Mouse (Mus musculus): ENCODE data around the gene Slc1a3. TPM values are rescaled to one million over a fixed set of nuclear protein-coding genes. Genes with fewer than 3 reads are reported as not detected.
"Not testable (repeated sequence)": the region's sequence is repeated elsewhere in the genome, so short reads cannot be mapped to it uniquely, and the experiment has no call there.

Gene Slc1a3
- total RNA-seq, 2 experiments from 2014 or later: 294 to 295 TPM

DNA sequence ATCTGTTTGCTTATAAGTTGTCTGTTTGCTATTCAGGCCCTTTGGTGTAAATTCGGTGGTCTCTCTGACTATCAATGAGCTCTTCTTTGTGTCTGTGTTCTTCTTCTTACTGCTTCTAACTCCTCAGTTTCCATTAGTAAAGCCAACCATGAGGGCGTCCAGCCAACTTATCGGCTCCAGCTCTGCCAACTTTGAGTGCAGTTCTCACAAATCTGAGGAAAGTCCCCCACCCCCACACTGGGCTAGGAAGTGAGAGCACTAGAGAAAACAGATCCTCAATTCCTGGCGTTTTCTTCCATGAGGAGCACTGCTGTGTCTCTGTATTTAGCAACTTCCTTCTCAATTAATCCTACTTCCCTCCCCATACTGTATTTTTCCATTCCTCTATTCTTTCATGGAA is 4.4 kb downstream of the Slc1a3 start:
- no peak for TF ChIP-seq CTCF (IDR thresholded peaks at IDR 0.05)
- peak overlapping the region; percentile 38; the same call in 1 of the 2 replicates for H3K27ac ChIP-seq
- intact Hi-C loops (cut with DNase I): loop anchor here (5.0 kb wide), 1 partner anchor 74 kb away; no protein-coding TSS in a partner anchor
- no peak overlapping the region for H3K4me3 ChIP-seq
- peak; percentile 25 to 53 for DNase-seq (ENCODE audit: extremely low spot score in 1 of 2, low spot score in 2 of 2)

- intact Hi-C loops (cut with DNase I): loop anchor here (5.0 kb wide), 1 partner anchor 73 kb away; no protein-coding TSS in a partner anchor
- H3K27ac ChIP-seq: not testable (repeated sequence)
Observed at GRCm38 (mm10) chr15:8705560-8705959, 5.0 kb downstream of the Slc1a3 start.

GRCm38 (mm10) chr15:8697976-8698375 is 12.6 kb downstream of the Slc1a3 start:
- DNase-seq (ENCODE audit: extremely low spot score in 1 of 2, low spot score in 2 of 2): no peak
- no peak overlapping the region for H3K27ac ChIP-seq
- intact Hi-C loops (cut with DNase I): loop anchor here (5.0 kb wide), 1 partner anchor 61 kb away; no protein-coding TSS in a partner anchor
- no peak overlapping the region for H3K4me3 ChIP-seq
- TF ChIP-seq CTCF (IDR thresholded peaks at IDR 0.05): no peak

More at GRCm38 (mm10) chr15:8705560-8705959, 5.0 kb downstream of the Slc1a3 start:
- H3K4me3 ChIP-seq; DNase-seq (ENCODE audit: extremely low spot score in 1 of 2, low spot score in 2 of 2): not testable (repeated sequence)
- peak; percentile 2; the same call in 1 of the 2 replicates for TF ChIP-seq CTCF (IDR thresholded peaks at IDR 0.05)

DNA sequence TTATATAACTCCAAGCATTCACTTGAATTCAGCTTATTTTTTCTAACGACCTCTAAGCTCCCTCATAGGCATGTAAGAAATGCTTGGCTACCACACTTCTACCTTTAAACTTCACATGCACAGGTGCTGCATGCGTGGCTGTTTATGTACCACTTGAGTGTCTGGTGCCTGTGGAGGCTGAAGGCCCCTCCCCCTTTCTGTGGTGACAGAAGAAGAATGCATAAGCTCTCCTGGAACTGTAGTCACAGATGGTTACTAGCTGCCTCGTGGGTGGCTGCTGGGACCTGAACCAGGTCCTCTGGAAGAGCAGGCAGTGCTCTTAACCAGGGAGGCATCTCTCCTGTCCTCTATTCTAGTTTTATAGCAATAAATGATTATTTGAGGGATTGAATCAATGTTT is 13.1 kb downstream of the Slc1a3 start:
- TF ChIP-seq CTCF (IDR thresholded peaks at IDR 0.05): no peak
- Histone ChIP-seq H3K27ac (no peak overlapping the region), H3K4me3 (no peak overlapping the region)
- intact Hi-C loops (cut with DNase I): loop anchor here (5.0 kb wide), 1 partner anchor 60 kb away; no protein-coding TSS in a partner anchor
- peak in 1 of 2 experiments; percentile 21 for DNase-seq (ENCODE audit: extremely low spot score in 1 of 2, low spot score in 2 of 2)

- intact Hi-C loops (cut with DNase I); H3K27ac ChIP-seq; DNase-seq (ENCODE audit: extremely low spot score in 1 of 2, low spot score in 2 of 2); H3K4me3 ChIP-seq: not testable (repeated sequence)
Observed at GRCm38 (mm10) chr15:8690141-8690540, 20.4 kb downstream of the Slc1a3 start.

DNA sequence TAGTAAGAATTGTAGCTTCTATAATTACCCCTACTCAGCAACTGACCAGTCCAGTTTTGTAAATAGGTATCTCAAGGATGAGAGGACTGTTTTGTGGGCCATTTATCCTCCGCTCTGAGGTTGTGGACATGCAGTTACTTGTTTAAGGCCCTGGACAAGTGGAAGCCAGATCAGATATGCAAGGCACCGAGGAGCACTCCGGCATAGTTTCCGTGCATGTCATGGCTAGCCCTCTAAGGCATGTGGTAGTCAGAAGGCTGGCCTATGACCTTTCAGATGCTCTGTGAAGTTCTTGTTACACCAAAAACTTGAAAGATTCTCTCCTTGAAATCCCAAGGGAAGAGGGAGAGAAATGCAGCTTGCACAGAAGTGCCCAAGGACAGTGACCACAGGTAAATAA is 23.7 kb downstream of the Slc1a3 start:
- DNase-seq (ENCODE audit: extremely low spot score in 1 of 2, low spot score in 2 of 2): no peak
- no peak for TF ChIP-seq CTCF (IDR thresholded peaks at IDR 0.05)
- no peak overlapping the region for H3K4me3 ChIP-seq
- intact Hi-C loops (cut with DNase I): no loop called here
- H3K27ac ChIP-seq: no peak overlapping the region

GRCm38 (mm10) chr15:8685506-8685905 is 25.1 kb downstream of the Slc1a3 start:
- Histone ChIP-seq H3K4me3 (no peak overlapping the region), H3K27ac (no peak overlapping the region)
- TF ChIP-seq CTCF (IDR thresholded peaks at IDR 0.05): no peak
- DNase-seq (ENCODE audit: extremely low spot score in 1 of 2, low spot score in 2 of 2): no peak
- intact Hi-C loops (cut with DNase I): no loop called here

DNA sequence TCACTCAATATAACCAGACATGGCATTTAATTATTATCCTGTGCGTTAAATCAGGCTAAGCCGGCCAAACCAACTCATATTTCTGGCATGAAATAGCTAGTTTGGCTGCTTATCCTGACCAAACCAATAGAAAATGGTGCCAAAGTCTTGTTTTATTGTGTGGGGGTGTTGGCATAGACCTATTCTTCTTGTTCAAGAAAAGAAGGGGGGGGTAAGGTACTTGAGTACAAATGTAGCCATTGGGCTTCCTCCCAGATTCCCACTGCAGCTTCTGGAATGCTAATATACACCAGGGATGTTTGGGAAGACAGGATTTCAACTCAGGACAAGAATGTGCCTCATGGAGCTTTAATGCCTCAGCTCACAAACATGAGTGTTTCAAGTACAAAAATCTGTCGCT is 26.3 kb downstream of the Slc1a3 start:
- H3K27ac ChIP-seq: no peak overlapping the region
- TF ChIP-seq CTCF (IDR thresholded peaks at IDR 0.05): no peak
- intact Hi-C loops (cut with DNase I): loop anchor here (5.0 kb wide), 1 partner anchor 37 kb away; no protein-coding TSS in a partner anchor
- H3K4me3 ChIP-seq: no peak overlapping the region
- DNase-seq (ENCODE audit: extremely low spot score in 1 of 2, low spot score in 2 of 2): no peak

GRCm38 (mm10) chr15:8682871-8683270 is 27.7 kb downstream of the Slc1a3 start:
- TF ChIP-seq CTCF (IDR thresholded peaks at IDR 0.05): no peak
- H3K4me3 ChIP-seq: no peak overlapping the region
- intact Hi-C loops (cut with DNase I): loop anchor here (5.0 kb wide), 1 partner anchor 36 kb away; no protein-coding TSS in a partner anchor
- no peak overlapping the region for H3K27ac ChIP-seq
- DNase-seq (ENCODE audit: extremely low spot score in 1 of 2, low spot score in 2 of 2): no peak

- DNase-seq (ENCODE audit: extremely low spot score in 1 of 2, low spot score in 2 of 2): no peak
- TF ChIP-seq CTCF (IDR thresholded peaks at IDR 0.05): no peak
- Histone ChIP-seq H3K4me3 (no peak overlapping the region), H3K27ac (no peak overlapping the region)
- intact Hi-C loops (cut with DNase I): loop anchor here (5.0 kb wide), 1 partner anchor 35 kb away; no protein-coding TSS in a partner anchor
Observed at GRCm38 (mm10) chr15:8682421-8682820, 28.1 kb downstream of the Slc1a3 start.

- no peak for DNase-seq (ENCODE audit: extremely low spot score in 1 of 2, low spot score in 2 of 2)
- intact Hi-C loops (cut with DNase I): loop anchor here (5.0 kb wide), 1 partner anchor 35 kb away; no protein-coding TSS in a partner anchor
- Histone ChIP-seq H3K4me3 (no peak overlapping the region), H3K27ac (no peak overlapping the region)
- no peak for TF ChIP-seq CTCF (IDR thresholded peaks at IDR 0.05)
Observed at GRCm38 (mm10) chr15:8681971-8682370, 28.6 kb downstream of the Slc1a3 start.

DNA sequence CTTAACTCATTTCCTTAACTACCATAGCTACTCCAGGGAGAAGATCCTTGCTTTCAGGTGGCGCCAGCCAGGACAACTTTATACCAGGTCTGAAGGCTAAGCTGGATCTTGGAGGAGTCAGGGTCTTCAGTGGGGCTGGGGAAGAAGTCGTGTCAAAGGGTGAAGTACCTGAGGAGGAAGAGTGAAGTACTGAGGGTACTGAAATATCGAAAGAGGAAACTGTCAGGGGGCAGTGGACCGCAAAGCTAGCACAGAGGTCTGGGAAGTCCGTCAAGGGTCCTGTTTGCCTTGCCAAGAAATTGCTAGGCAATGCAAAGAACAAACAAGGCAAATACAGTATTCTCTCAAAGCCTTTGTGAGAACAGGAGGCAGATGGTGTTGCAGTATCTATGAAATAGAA is 29.6 kb downstream of the Slc1a3 start:
- no peak for TF ChIP-seq CTCF (IDR thresholded peaks at IDR 0.05)
- no peak for DNase-seq (ENCODE audit: extremely low spot score in 1 of 2, low spot score in 2 of 2)
- Histone ChIP-seq H3K4me3 (no peak overlapping the region), H3K27ac (no peak overlapping the region)
- intact Hi-C loops (cut with DNase I): loop anchor here (5.0 kb wide), 1 partner anchor 34 kb away; no protein-coding TSS in a partner anchor

GRCm38 (mm10) chr15:8676959-8677358 is 33.6 kb downstream of the Slc1a3 start:
- Histone ChIP-seq H3K27ac (no peak overlapping the region), H3K4me3 (no peak overlapping the region)
- DNase-seq (ENCODE audit: extremely low spot score in 1 of 2, low spot score in 2 of 2): no peak
- no peak for TF ChIP-seq CTCF (IDR thresholded peaks at IDR 0.05)
- intact Hi-C loops (cut with DNase I): no loop called here
